Mouse (Mus musculus) hindbrain, postnatal 0 days (tissue): Measurements from ENCODE around the gene Bmp6. TPM values are rescaled to one million over a fixed set of nuclear protein-coding genes. Genes with fewer than 3 reads are reported as not detected.

Source experiments
- ATAC-seq: fragments of 200-750 bp; cut with Nextera tagmentation; 2 replicates; pipeline ENCODE4 v1.8.0; 2017; ENCODE audit warnings: mild to moderate bottlenecking, moderate TSS enrichment, moderate library complexity
- DNase-seq: peaks from one replicate; pipeline ENCODE4 v3.0.0-alpha.2; 2015; ENCODE audit warnings: low spot score
- H3K27ac ChIP-seq: fragments of 300-500 bp; sonication (generic); 2 replicates; pipeline ENCODE4 v1.5.1; 2014; ENCODE audit warnings: mild to moderate bottlenecking
- H3K27me3 ChIP-seq: fragments of 300-500 bp; sonication (generic); 2 replicates; pipeline ENCODE4 v1.6.1; 2014; ENCODE audit warnings: low read length, mixed read lengths; ENCODE audit not compliant: insufficient read depth
- H3K36me3 ChIP-seq: fragments of 300-500 bp; sonication (generic); 2 replicates; pipeline ENCODE4 v1.6.1; 2014; ENCODE audit warnings: low read length, mixed read lengths; ENCODE audit not compliant: insufficient read depth
- H3K4me1 ChIP-seq: fragments of 300-500 bp; sonication (generic); 2 replicates; pipeline ENCODE4 v1.6.1; 2014; ENCODE audit warnings: antibody characterized with exemption, low read length, mixed read lengths; ENCODE audit not compliant: insufficient read depth
- H3K4me2 ChIP-seq: fragments of 300-500 bp; sonication (generic); 2 replicates; pipeline ENCODE4 v1.6.1; 2014; ENCODE audit warnings: low read depth, mild to moderate bottlenecking, low read length, moderate library complexity, mixed read lengths
- H3K4me3 ChIP-seq: fragments of 300-500 bp; sonication (generic); 2 replicates; pipeline ENCODE4 v1.5.1; 2014; ENCODE audit warnings: low read length
- H3K9ac ChIP-seq: fragments of 300-500 bp; sonication (generic); replicated peaks from 2 replicates; pipeline ENCODE4 v1.6.1; 2014; ENCODE audit warnings: mild to moderate bottlenecking, low read length, moderate library complexity, mixed read lengths
- H3K9me3 ChIP-seq: fragments of 300-500 bp; sonication (generic); 2 replicates; pipeline ENCODE4 v1.6.1; 2016; ENCODE audit warnings: low read length, mixed read lengths
- CTCF ChIP-seq: IDR thresholded peaks from 2 replicates; pipeline ENCODE4 v1.5.1; 2016; ENCODE audit warnings: antibody characterized with exemption, control low read depth, low read depth
- WGBS: fragments of 180-500 bp; shearing (Covaris S2); extraction: QIAGEN DNeasy Blood & Tissue Kit; methylation state at CpG from one replicate; pipeline ENCODE4 v1.1.7; 2014; 5-methylcytosine and 5-hydroxymethylcytosine counted together
- polyA plus RNA-seq: library from polyadenylated mRNA; unstranded; fragments of >200 nt; fragmentation: Nextera tagmentation; extraction: Ambion mirVana; gene quantifications from 2 replicates; pipeline ENCODE4 v1.2.1, GENCODE M21; 2015
- total RNA-seq: library from RNA; depleted of rRNA; stranded (reverse); fragments of >200 nt; gene quantifications from 2 replicates; pipeline ENCODE4 v1.2.3, GENCODE M21; 2014

Bmp6 gene
- total and polyA plus RNA-seq, 2 experiments from 2014 or later, result 5.2 to 20.9 TPM

GRCm38 (mm10) chr13:38377355-38377754 is 32.4 kb downstream of the Bmp6 start:
- 89% methylated on average over 9 of the region's 9 CpGs for WGBS
- Histone ChIP-seq H3K27ac (no peak overlapping the region), H3K4me3 (no peak overlapping the region), H3K4me1 (no peaks in the 10 kb centered on the region), H3K9ac (no peak overlapping the region), H3K9me3 (no peaks in the 10 kb centered on the region), H3K36me3 (no peaks in the 10 kb centered on the region), H3K27me3 (no peaks in the 10 kb centered on the region), H3K4me2 (no peak overlapping the region)
- DNase-seq (no peak), ATAC-seq (no peak)
- TF ChIP-seq CTCF, result no peak

- H3K4me1 ChIP-seq, result no peaks in the 10 kb centered on the region
Measured at GRCm38 (mm10) chr13:38379806-38380205, 34.9 kb downstream of the Bmp6 start.

GRCm38 (mm10) chr13:38386035-38386559 is 41.2 kb downstream of the Bmp6 start:
- Histone ChIP-seq H3K9me3 (no peaks in the 10 kb centered on the region), H3K4me3 (no peak overlapping the region), H3K27me3 (no peaks in the 10 kb centered on the region), H3K9ac (no peak overlapping the region), H3K4me1 (no peaks in the 10 kb centered on the region), H3K36me3 (no peaks in the 10 kb centered on the region), H3K27ac (no peak overlapping the region), H3K4me2 (no peak overlapping the region)
- ATAC-seq (no peak), DNase-seq (no peak)
- TF ChIP-seq CTCF, result no peak
- 75% methylated on average over 3 of the region's 3 CpGs for WGBS

More at GRCm38 (mm10) chr13:38379806-38380205, 34.9 kb downstream of the Bmp6 start:
- Histone ChIP-seq H3K27ac (no peak overlapping the region), H3K4me2 (no peak overlapping the region), H3K36me3 (no peaks in the 10 kb centered on the region), H3K9ac (no peak overlapping the region), H3K27me3 (no peaks in the 10 kb centered on the region), H3K4me3 (no peak overlapping the region), H3K9me3 (no peaks in the 10 kb centered on the region)
- 91% methylated on average over 5 of the region's 5 CpGs for WGBS
- ATAC-seq, result no peak
- TF ChIP-seq CTCF, result no peak
- DNase-seq, result no peak

DNA sequence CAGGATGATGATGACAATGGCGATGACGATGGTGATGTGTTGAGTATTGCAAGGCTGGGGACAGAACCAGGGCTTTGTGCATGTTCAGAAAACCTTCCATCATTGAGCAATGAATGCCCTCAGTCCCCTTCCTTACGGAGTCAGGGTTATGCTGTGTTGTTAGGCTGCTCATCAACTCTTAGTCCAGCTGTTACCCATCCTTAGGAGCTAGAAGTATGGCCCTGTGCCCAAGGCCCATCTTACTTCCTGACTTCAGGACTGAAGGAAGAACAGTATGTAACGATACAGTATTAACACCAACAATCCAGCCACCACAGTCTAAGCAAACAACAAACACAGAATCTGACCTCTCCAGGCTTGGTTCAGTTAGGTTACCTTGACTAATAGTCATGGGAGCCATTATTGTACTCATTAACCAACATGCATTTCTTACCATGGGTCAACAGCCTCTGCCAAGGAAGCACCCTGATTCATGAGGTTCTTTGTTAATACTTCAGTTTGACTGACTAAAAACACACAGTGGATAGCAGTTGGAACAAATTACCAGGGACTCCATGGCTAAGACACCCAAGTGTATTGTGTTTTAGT is 42.6 kb downstream of the Bmp6 start:
- ATAC-seq, result no peak
- no peak overlapping the region for H3K4me2 ChIP-seq
- WGBS, result 91% methylated on average over 4 of the region's 4 CpGs
- H3K27ac ChIP-seq, result no peak overlapping the region
- H3K9ac ChIP-seq, result no peak overlapping the region
- no peak for DNase-seq
- H3K27me3 ChIP-seq, result no peaks in the 10 kb centered on the region
- no peaks in the 10 kb centered on the region for H3K9me3 ChIP-seq
- no peak overlapping the region for H3K4me3 ChIP-seq
- no peaks in the 10 kb centered on the region for H3K4me1 ChIP-seq
- no peaks in the 10 kb centered on the region for H3K36me3 ChIP-seq
- no peak for TF ChIP-seq CTCF

GRCm38 (mm10) chr13:38393444-38393843 is 48.5 kb downstream of the Bmp6 start:
- Histone ChIP-seq H3K36me3 (no peaks in the 10 kb centered on the region), H3K9me3 (no peaks in the 10 kb centered on the region), H3K4me2 (no peak overlapping the region), H3K27ac (no peak overlapping the region), H3K27me3 (no peaks in the 10 kb centered on the region), H3K4me3 (no peak overlapping the region), H3K4me1 (no peaks in the 10 kb centered on the region), H3K9ac (no peak overlapping the region)
- ATAC-seq, result no peak
- 83% methylated on average over 5 of the region's 5 CpGs for WGBS
- no peak for DNase-seq
- no peak for TF ChIP-seq CTCF

DNA sequence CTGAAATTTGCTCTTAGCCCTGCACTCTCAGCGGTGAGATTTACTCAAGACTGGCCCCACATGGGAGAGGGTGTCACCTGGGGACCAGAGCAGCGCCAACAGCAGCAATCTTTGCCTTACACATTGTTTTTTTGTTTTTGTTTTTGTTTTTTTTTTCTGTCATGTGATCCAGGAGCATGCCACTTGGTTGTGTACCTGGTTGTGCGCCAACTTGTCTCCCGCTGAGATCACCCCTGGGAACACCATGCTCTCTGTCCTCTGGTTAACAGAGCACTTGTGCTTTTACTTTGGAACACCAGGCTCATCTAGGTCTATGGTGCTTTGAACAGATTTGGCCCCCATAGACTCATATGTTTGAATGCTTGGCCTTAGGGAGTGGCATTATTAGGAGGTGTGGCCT is 50.1 kb downstream of the Bmp6 start:
- 87% methylated on average over 4 of the region's 4 CpGs for WGBS
- no peak for ATAC-seq
- no peak for TF ChIP-seq CTCF

DNA sequence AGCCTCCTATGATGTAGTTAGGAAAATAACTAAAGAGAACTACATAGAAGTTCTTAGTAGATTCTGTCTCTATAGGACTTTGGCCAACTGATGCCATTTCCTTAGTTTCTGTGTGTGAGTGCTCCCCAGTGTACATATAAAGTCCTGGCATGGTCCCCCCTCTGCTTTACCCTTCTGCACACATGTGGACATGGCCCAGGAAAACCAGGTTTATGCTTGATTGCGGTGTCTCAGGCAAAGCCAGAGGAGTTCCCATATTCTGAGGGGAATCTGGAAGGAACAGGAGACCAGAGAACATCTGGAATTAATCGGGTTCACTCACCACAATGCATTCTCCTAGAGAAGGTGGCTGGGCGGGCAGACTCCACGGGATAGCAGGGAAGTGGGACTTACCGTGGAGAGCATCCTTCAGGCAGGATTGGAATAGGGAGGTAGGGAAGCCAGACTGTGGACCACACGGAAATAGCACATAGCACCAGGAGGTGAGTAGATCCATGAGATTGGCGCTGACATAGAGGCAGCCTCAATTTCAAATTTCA is 52.2 kb downstream of the Bmp6 start:
- no peaks in the 10 kb centered on the region for H3K27me3 ChIP-seq
- no peaks in the 10 kb centered on the region for H3K4me1 ChIP-seq
- H3K36me3 ChIP-seq, result no peaks in the 10 kb centered on the region
- H3K4me3 ChIP-seq, result no peak overlapping the region
- no peak overlapping the region for H3K27ac ChIP-seq
- TF ChIP-seq CTCF, result no peak
- H3K9me3 ChIP-seq, result no peaks in the 10 kb centered on the region
- whole genome bisulfite sequencing, result 77% methylated on average over 7 of the region's 7 CpGs
- no peak overlapping the region for H3K4me2 ChIP-seq
- H3K9ac ChIP-seq, result no peak overlapping the region
- ATAC-seq, result no peak
- no peak for DNase-seq

More for the DNA sequence above, 50.1 kb downstream of the Bmp6 start:
- no peak for DNase-seq
- Histone ChIP-seq H3K36me3 (no peaks in the 10 kb centered on the region), H3K4me3 (no peak overlapping the region), H3K9ac (no peak overlapping the region), H3K4me2 (no peak overlapping the region), H3K27me3 (no peaks in the 10 kb centered on the region), H3K4me1 (no peaks in the 10 kb centered on the region), H3K27ac (no peak overlapping the region), H3K9me3 (no peaks in the 10 kb centered on the region)
